Mouse (Mus musculus): ENCODE data around the gene Rsph3b.
A peak's percentile ranks its signal among the peaks of the same experiment; 100 is the strongest.
"Not testable (repeated sequence)": the region's sequence is repeated elsewhere in the genome, so short reads cannot be mapped to it uniquely, and the experiment has no call there.

The Rsph3b gene

GRCm38 (mm10) chr17:6947984-6948768, at the start of gene Rsph3b:
Gene Rsph3b, minus strand, starts transcription at chr17:6948682.
- DNase-seq, result peak; percentile 86 to 88

- DNase-seq, result not testable (repeated sequence)
These were observed 49.5 kb upstream of the Rsph3b start for GRCm38 (mm10) chr17:6997778-6998490.

- DNase-seq, result not testable (repeated sequence)
These were observed 48.3 kb upstream of the Rsph3b start for GRCm38 (mm10) chr17:6996826-6997225.

- not testable (repeated sequence) for DNase-seq
These were observed 47.0 kb upstream of the Rsph3b start for GRCm38 (mm10) chr17:6995504-6995903.

- not testable (repeated sequence) for DNase-seq
These were observed 37.6 kb upstream of the Rsph3b start for GRCm38 (mm10) chr17:6986118-6986517.

- not testable (repeated sequence) for DNase-seq
These were observed 31.7 kb upstream of the Rsph3b start for GRCm38 (mm10) chr17:6980144-6980543.

- not testable (repeated sequence) for DNase-seq
These were observed 30.9 kb upstream of the Rsph3b start for GRCm38 (mm10) chr17:6979380-6979779.

GRCm38 (mm10) chr17:6978287-6979248, 30.1 kb upstream of the Rsph3b start, which contains the start of gene Gm49721:
Gene Gm49721, plus strand, starts transcription at chr17:6978904.
- DNase-seq, result peak; percentile 73 to 83

GRCm38 (mm10) chr17:6974985-6975384, 26.5 kb upstream of the Rsph3b start:
- not testable (repeated sequence) for DNase-seq

GRCm38 (mm10) chr17:6972836-6973396, 24.4 kb upstream of the Rsph3b start:
- DNase-seq, result not testable (repeated sequence)

- not testable (repeated sequence) for DNase-seq
These were observed 22.8 kb upstream of the Rsph3b start for GRCm38 (mm10) chr17:6971238-6971637.

- not testable (repeated sequence) for DNase-seq
These were observed 21.9 kb upstream of the Rsph3b start, which contains the start of gene Rnaset2b for GRCm38 (mm10) chr17:6970334-6970733. Gene Rnaset2b, plus strand, starts transcription at chr17:6970634.

- not testable (repeated sequence) for DNase-seq
These were observed 19.2 kb upstream of the Rsph3b start for GRCm38 (mm10) chr17:6967673-6968072.

GRCm38 (mm10) chr17:6965364-6965763, 16.9 kb upstream of the Rsph3b start:
- DNase-seq, result peak; percentile 41 to 42

GRCm38 (mm10) chr17:6962936-6963335, 14.5 kb upstream of the Rsph3b start:
- not testable (repeated sequence) for DNase-seq

- DNase-seq, result peak; percentile 18 to 22
These were observed 13.9 kb upstream of the Rsph3b start for GRCm38 (mm10) chr17:6962339-6962738.

GRCm38 (mm10) chr17:6961181-6962000, 12.9 kb upstream of the Rsph3b start:
- peak; percentile 37 to 51 for DNase-seq

- DNase-seq, result peak; percentile 70 to 73
These were observed 12.3 kb upstream of the Rsph3b start, which contains the start of gene Tagap1 for GRCm38 (mm10) chr17:6960776-6961175. Gene Tagap1, minus strand, starts transcription at chr17:6961156.

- DNase-seq, result not testable (repeated sequence)
These were observed 11.9 kb upstream of the Rsph3b start for GRCm38 (mm10) chr17:6960349-6960748.

- not testable (repeated sequence) for DNase-seq
These were observed 11.2 kb upstream of the Rsph3b start for GRCm38 (mm10) chr17:6959543-6960259.

Measured in thymus, postnatal 36 days (tissue).